Mouse (Mus musculus) MEL (cell line): ENCODE measurements around the gene Smim4. TPM values are rescaled to one million over a fixed set of nuclear protein-coding genes. Genes with fewer than 3 reads are reported as not detected.

Source experiments
- DNase-seq: peaks from one replicate; pipeline ENCODE4 v3.0.0; 2011; ENCODE audit warnings: low read depth, low spot score
- H3K27ac ChIP-seq: 2 replicates; pipeline ENCODE4 v1.5.1; 2012; ENCODE audit warnings: low read depth, mild to moderate bottlenecking, control low read depth, low read length, moderate library complexity; ENCODE audit not compliant: control insufficient read depth
- H3K27me3 ChIP-seq, 2 experiments: fragments of 150-350 bp in 1 of 2; sonication (generic) in 1 of 2; 2 replicates each; pipeline ENCODE4 v1.6.1; 2012; ENCODE audit warnings: low read length in 2 of 2, mild to moderate bottlenecking in 2 of 2, improper control_type of control experiment in 1 of 2, moderate library complexity in 1 of 2; ENCODE audit not compliant: insufficient read depth in 2 of 2, control insufficient read depth in 1 of 2
- H3K36me3 ChIP-seq, 2 experiments: 2 replicates each; pipeline ENCODE4 v1.6.1; 2012 to 2014; ENCODE audit warnings: low read length in 2 of 2, improper control_type of control experiment in 1 of 2, inconsistent platforms in 1 of 2, mild to moderate bottlenecking in 1 of 2; ENCODE audit not compliant: insufficient read depth in 2 of 2, control insufficient read depth in 1 of 2
- H3K4me1 ChIP-seq, 2 experiments: fragments of 150-350 bp in 1 of 2; sonication (generic) in 1 of 2; 2 replicates each; pipeline ENCODE4 v1.6.1; 2012; ENCODE audit warnings: low read length in 2 of 2, improper control_type of control experiment in 1 of 2, mild to moderate bottlenecking in 1 of 2; ENCODE audit not compliant: insufficient read depth in 2 of 2, control insufficient read depth in 1 of 2
- H3K4me3 ChIP-seq, 2 experiments: fragments of 150-350 bp in 1 of 2; sonication (generic) in 1 of 2; 2 replicates each; pipeline ENCODE4 v1.5.1; 2012; ENCODE audit warnings: low read depth in 2 of 2, low read length in 2 of 2, mild to moderate bottlenecking in 2 of 2, moderate library complexity in 2 of 2, control low read depth in 1 of 2, improper control_type of control experiment in 1 of 2; ENCODE audit not compliant: control insufficient read depth in 1 of 2, insufficient read depth in 1 of 2
- H3K79me2 ChIP-seq: 2 replicates; pipeline ENCODE4 v1.6.1; 2012; ENCODE audit warnings: mild to moderate bottlenecking, low read length, moderate library complexity; ENCODE audit not compliant: control insufficient read depth, poor library complexity, insufficient read depth
- H3K9ac ChIP-seq: 2 replicates; pipeline ENCODE4 v1.6.1; 2012; ENCODE audit warnings: low read depth, mild to moderate bottlenecking, control low read depth, low read length, moderate library complexity; ENCODE audit not compliant: control insufficient read depth, poor library complexity, severe bottlenecking
- H3K9me3 ChIP-seq: fragments of 150-350 bp; sonication (generic); replicated peaks from 2 replicates; pipeline ENCODE4 v1.6.1; 2012; ENCODE audit warnings: mild to moderate bottlenecking, low read length, improper control_type of control experiment, moderate library complexity; ENCODE audit not compliant: insufficient read depth
- CHD1 ChIP-seq: IDR thresholded peaks from 2 replicates; pipeline ENCODE4 v1.6.1; 2012; ENCODE audit warnings: low read depth, mild to moderate bottlenecking, inconsistent platforms, low read length, improper control_type of control experiment
- CHD2 ChIP-seq: IDR thresholded peaks from 2 replicates; pipeline ENCODE4 v1.6.1; 2011; ENCODE audit warnings: low read length, improper control_type of control experiment
- E2F4 ChIP-seq: IDR thresholded peaks from 2 replicates; pipeline ENCODE4 v1.6.1; 2011; ENCODE audit warnings: low read depth, low read length, improper control_type of control experiment, borderline replicate concordance
- EP300 ChIP-seq, 2 experiments: IDR thresholded peaks; 2 replicates each; pipeline ENCODE4 v1.6.1; 2011; ENCODE audit warnings: improper control_type of control experiment in 2 of 2, low read length in 2 of 2, low read depth in 1 of 2, mild to moderate bottlenecking in 1 of 2
- ETS1 ChIP-seq: IDR thresholded peaks from 2 replicates; pipeline ENCODE4 v1.6.1; 2012; ENCODE audit warnings: low read depth, mild to moderate bottlenecking, inconsistent platforms, low read length, improper control_type of control experiment, moderate library complexity
- GABPA ChIP-seq: IDR thresholded peaks from 2 replicates; pipeline ENCODE4 v1.6.1; 2012; ENCODE audit warnings: low read depth, mild to moderate bottlenecking, inconsistent platforms, low read length, improper control_type of control experiment, moderate library complexity
- HCFC1 ChIP-seq: IDR thresholded peaks from 2 replicates; pipeline ENCODE4 v1.6.1; 2012; ENCODE audit warnings: low read depth, mild to moderate bottlenecking, inconsistent platforms, low read length, improper control_type of control experiment, moderate library complexity
- JUND ChIP-seq: IDR thresholded peaks from 2 replicates; pipeline ENCODE4 v1.6.1; 2011; ENCODE audit warnings: low read depth, mild to moderate bottlenecking, improper control_type of control experiment, low read length
- KAT2A ChIP-seq: conservative IDR thresholded peaks from 2 replicates; pipeline ENCODE4 v1.6.1; 2012; ENCODE audit warnings: low read depth, low read length, improper control_type of control experiment, inconsistent platforms
- MAZ ChIP-seq: IDR thresholded peaks from 2 replicates; pipeline ENCODE4 v1.6.1; 2012; ENCODE audit warnings: low read depth, mild to moderate bottlenecking, inconsistent platforms, low read length, improper control_type of control experiment
- MEF2A ChIP-seq: IDR thresholded peaks from 2 replicates; pipeline ENCODE4 v1.6.1; 2014; ENCODE audit warnings: low read depth, mild to moderate bottlenecking, inconsistent platforms, low read length, improper control_type of control experiment; ENCODE audit not compliant: poor library complexity, insufficient replicate concordance, severe bottlenecking; ENCODE audit errors: extremely low read depth
- MYC ChIP-seq: IDR thresholded peaks from 2 replicates; pipeline ENCODE4 v1.6.1; 2011; ENCODE audit warnings: low read depth, mild to moderate bottlenecking, low read length, improper control_type of control experiment, moderate library complexity
- POLR2A ChIP-seq, 2 experiments: IDR thresholded peaks; 2 replicates each; pipeline ENCODE4 v1.6.1; 2011 to 2012; ENCODE audit warnings: low read length in 2 of 2, mild to moderate bottlenecking in 2 of 2, control low read depth in 1 of 2, improper control_type of control experiment in 1 of 2, low read depth in 1 of 2, moderate library complexity in 1 of 2; ENCODE audit not compliant: control insufficient read depth in 1 of 2, insufficient read depth in 1 of 2, poor library complexity in 1 of 2
- TAL1 ChIP-seq: IDR thresholded peaks from 2 replicates; pipeline ENCODE4 v1.6.1; 2012; ENCODE audit warnings: mild to moderate bottlenecking, inconsistent platforms, low read length, moderate library complexity, mixed read lengths
- TBP ChIP-seq: IDR thresholded peaks from 2 replicates; pipeline ENCODE4 v1.8.0; 2011; ENCODE audit warnings: low read depth, low read length, improper control_type of control experiment
- TCF12 ChIP-seq: IDR thresholded peaks from 2 replicates; pipeline ENCODE4 v1.6.1; 2014; ENCODE audit warnings: low read depth, mild to moderate bottlenecking, inconsistent platforms, low read length, improper control_type of control experiment, moderate library complexity
- USF2 ChIP-seq, 2 experiments: IDR thresholded peaks; 2 replicates each; pipeline ENCODE4 v1.6.1; 2011 to 2012; ENCODE audit warnings: improper control_type of control experiment in 2 of 2, low read length in 2 of 2, borderline replicate concordance in 1 of 2, inconsistent platforms in 1 of 2, low read depth in 1 of 2, mild to moderate bottlenecking in 1 of 2; ENCODE audit not compliant: insufficient read depth in 1 of 2
- ZMIZ1 ChIP-seq: IDR thresholded peaks from 2 replicates; pipeline ENCODE4 v1.6.1; 2012; ENCODE audit warnings: low read depth, mild to moderate bottlenecking, inconsistent platforms, low read length, improper control_type of control experiment, moderate library complexity
- polyA plus RNA-seq, 2 experiments: library from polyadenylated mRNA; stranded (reverse) in 1 of 2; unstranded in 1 of 2; fragments of >175 nt in 1 of 2; fragments of >200 nt in 1 of 2; gene quantifications; 2 replicates each; pipeline versions ENCODE4 v1.2.1 to v1.2.4; 2012; ENCODE audit warnings: low replicate concordance in 2 of 2, low read depth in 1 of 2; ENCODE audit not compliant: insufficient read length in 2 of 2, insufficient read depth in 1 of 2, missing spikeins in 1 of 2
- total RNA-seq: library from RNA; depleted of rRNA; stranded (reverse); fragments of 300-350 nt; gene quantifications from 2 replicates; pipeline ENCODE4 v1.2.3, GENCODE M21; 2012

Gene Smim4
- total and polyA plus RNA-seq, 3 experiments = 87.8 to 122 TPM; not detected in 1

GRCm38 (mm10) chr14:31134015-31135000 is 5.6 kb upstream of the Smim4 start:
- Histone ChIP-seq H3K9me3 (no peaks in the 10 kb centered on the region), H3K4me1 (peaks cover 3 to 21% of the 10 kb centered on the region in 2 experiments; a peak in 3 of 4 replicates), H3K4me3 (no peak overlapping the region), H3K9ac (no peak overlapping the region), H3K27ac (no peak overlapping the region), H3K27me3 (no peaks in the 10 kb centered on the region), H3K36me3 (peaks cover 0 to 5% of the 10 kb centered on the region in 2 experiments; a peak in 3 of 4 replicates), H3K79me2 (peaks cover 10% of the 10 kb centered on the region)
- no peak for DNase-seq
- TF ChIP-seq ZMIZ1 (no peak), TCF12 (no peak), MAZ (no peak), TBP (no peak), CHD2 (no peak), POLR2A (IDR thresholded peaks at IDR 0.05; ENCODE audit: control insufficient read depth in 1 of 2, insufficient read depth in 1 of 2, low read depth in 1 of 2, low read length in 2 of 2, poor library complexity in 1 of 2) (no peak), MEF2A (no peak), E2F4 (no peak), ETS1 (no peak), MYC (no peak), HCFC1 (no peak), GABPA (no peak), TAL1 (no peak), USF2 (IDR thresholded peaks at IDR 0.05; ENCODE audit: borderline replicate concordance in 1 of 2, insufficient read depth in 1 of 2, low read depth in 1 of 2, low read length in 2 of 2) (no peak), CHD1 (no peak), JUND (no peak), EP300 (IDR thresholded peaks at IDR 0.05; ENCODE audit: low read depth in 1 of 2, low read length in 2 of 2) (no peak)

DNA sequence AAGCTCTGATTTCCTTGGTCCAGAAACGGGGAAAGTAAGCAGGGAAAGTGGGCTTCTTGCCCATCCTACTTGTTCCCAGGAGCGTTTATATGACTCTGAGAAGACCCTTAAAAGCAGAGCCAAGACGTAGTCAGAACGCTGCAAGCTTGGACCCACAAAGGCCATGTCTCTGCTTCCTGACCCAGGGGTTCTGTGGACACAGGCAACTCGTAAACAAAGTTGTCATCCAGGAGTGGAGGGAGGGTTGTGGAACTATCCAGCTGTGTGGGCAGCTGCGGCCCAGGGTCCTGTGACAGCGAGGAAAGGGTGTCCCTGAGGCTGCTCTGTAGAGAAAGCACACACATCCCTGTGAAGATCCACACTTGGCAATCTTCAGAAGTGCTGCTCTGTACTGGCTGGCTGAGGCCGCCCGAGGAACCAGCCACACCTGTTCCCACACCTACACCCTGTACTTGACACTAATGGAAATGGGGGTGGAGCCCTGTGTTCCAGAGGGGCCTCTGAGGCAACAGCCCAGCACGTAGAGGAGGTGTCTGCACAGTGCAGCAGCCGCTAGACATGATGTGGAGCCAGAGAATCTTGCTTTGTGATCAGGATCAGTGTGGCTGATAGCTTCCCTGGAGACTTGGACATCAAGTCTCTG is 4.4 kb upstream of the Smim4 start:
- DNase-seq = no peak
- Histone ChIP-seq H3K4me3 (no peak overlapping the region), H3K27ac (no peak overlapping the region)

More for the DNA sequence above, 4.4 kb upstream of the Smim4 start:
- Histone ChIP-seq H3K79me2 (peaks cover 16% of the 10 kb centered on the region), H3K27me3 (no peaks in the 10 kb centered on the region)
- TF ChIP-seq JUND (no peak), KAT2A (no peak), ETS1 (no peak)
- TF ChIP-seq, all 39 proteins: peak for 0
- Histone ChIP-seq H3K9me3 (no peaks in the 10 kb centered on the region), H3K4me1 (peaks cover 3 to 21% of the 10 kb centered on the region in 2 experiments; a peak in 3 of 4 replicates), H3K36me3 (peaks cover 0 to 5% of the 10 kb centered on the region in 2 experiments; a peak in 3 of 4 replicates), H3K9ac (no peak overlapping the region)
